Mouse (Mus musculus): ENCODE results near the gene Cp.
A peak's percentile ranks its signal among the peaks of the same experiment; 100 is the strongest.
"Not testable (repeated sequence)": the region's sequence is repeated elsewhere in the genome, so short reads cannot be mapped to it uniquely, and the experiment has no call there.

The Cp gene

GRCm38 (mm10) chr3:19956885-19957284, at the start of gene Cp:
Cp (plus strand) TSS chr3:19957054.
- DNase-seq (ENCODE audit: low spot score): no peak

GRCm38 (mm10) chr3:19948552-19948951, 8.3 kb upstream of the Cp start:
- no peak for DNase-seq (ENCODE audit: low spot score)

GRCm38 (mm10) chr3:19949401-19949800, 7.5 kb upstream of the Cp start:
- DNase-seq (ENCODE audit: low spot score): not testable (repeated sequence)

GRCm38 (mm10) chr3:19953425-19953824, 3.4 kb upstream of the Cp start:
- DNase-seq (ENCODE audit: low spot score): no peak

DNA sequence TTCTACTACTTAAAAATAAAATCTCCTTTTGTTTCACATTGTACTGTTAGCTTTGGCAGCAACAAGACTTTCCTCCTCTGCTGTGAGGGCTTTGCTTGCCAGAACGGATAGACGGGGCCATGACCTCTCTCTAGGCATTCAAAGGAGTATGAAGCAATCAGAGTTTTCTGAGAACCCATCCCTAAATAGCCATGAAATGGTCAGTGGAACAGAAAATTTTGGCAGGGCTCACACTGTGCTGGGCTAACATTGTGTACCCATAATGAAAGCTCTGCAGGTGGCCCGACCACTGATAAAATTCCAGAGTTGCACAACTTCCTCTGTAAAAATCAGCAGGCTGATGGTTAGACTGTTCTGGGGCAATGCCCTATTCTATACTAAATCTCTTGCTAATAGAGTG, 3.0 kb upstream of the Cp start:
- peak; percentile 3 for DNase-seq (ENCODE audit: low spot score)

DNA sequence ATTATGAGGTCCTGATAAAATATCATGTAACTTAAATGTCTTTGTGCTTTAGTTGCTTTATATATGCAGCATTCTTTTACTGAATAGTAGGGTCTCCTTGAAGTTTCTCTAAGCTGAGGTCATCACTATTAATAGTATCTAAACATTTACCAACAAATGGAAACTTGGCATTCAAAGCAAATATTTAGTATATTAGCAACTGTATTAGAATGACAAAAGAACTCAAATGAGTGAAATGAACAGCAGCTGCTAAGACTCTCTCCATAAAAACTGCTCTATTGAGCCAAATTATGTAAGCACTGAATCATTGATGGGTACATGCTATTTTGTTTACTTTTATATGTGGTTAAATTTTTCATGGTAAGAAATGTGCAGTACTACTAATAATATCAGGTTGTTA, 1.2 kb downstream of the Cp start:
- no peak for DNase-seq (ENCODE audit: low spot score)

DNA sequence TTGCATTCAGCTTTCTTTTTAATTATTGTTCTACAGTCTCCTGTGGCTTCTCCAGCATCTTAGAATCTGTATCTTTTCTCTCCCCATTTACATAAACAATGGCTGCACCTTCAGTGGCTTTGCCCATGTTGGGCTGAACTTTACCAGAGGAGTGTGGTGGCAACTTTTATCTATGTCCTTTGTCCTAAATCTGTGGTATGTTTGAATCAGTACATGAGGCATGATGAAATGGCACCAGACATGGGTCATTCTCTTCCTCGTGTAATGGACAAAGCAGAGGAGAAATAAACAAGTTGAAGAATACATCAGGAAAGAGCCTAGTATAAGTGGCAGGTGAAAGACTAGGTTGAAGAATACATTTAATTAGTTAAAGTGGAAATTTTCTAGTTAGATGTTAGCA, 2.1 kb downstream of the Cp start:
- no peak for DNase-seq (ENCODE audit: low spot score)

DNA sequence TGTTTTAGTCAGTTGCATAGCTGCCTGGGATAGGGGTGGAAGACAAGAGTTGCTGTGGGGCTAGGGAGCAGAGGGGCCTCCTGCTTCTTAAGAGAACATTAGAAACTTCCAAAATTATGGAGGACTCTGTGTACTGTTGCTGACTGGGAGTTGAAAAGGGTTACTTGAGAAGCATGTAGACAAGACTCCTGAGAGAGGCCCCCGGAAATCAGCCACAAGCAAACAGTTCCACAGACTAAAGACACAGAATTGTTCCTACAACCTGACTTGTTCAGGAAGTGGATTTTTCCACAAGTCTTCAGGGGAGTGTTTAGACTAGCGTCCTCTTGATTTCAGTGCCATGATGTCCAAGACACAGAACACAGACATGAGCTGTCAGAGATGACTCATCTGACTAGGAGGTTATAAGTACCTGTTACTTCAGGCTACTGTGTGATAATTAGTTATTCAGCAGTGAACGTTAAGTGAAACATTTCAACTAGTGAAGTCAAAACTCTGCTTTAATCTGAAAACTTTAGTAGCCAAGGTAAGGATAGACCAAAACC, 3.8 kb downstream of the Cp start:
- DNase-seq (ENCODE audit: low spot score): no peak

- DNase-seq (ENCODE audit: low spot score): no peak
These were observed 4.5 kb downstream of the Cp start for GRCm38 (mm10) chr3:19961341-19961740.

DNA sequence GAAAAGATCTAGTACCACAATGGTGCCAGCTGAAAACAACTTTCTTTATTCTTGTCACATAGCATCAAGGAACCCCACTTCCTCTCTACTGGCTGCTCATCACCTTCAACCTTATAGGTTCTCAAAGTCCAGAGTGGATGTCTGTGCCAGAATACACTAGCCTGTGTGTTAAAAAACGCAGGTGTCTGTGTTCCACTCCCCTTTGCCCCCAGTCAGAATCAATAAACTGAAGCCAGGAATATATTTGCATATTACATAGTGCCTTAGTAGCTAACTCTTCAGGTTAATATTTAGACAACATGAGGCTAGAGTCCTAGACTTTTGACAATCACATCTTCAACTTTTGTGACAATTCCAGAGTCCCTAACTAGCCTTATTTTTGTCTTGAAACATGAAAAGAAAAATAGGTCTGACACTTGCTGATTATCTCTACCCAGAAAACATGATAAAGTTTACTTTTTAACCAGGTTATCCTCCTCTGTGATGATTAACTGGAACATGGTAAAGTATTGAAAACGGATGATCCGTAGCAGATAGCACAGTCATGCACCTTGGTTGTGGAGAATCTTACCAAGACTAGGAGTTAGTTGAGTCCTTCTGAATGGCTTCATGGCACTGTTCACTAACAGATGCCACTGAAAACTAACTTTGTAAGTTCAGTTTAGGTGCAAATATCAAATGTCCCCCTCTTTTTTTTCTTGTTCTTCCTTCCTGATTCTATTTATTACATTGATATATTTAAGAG, 6.1 kb downstream of the Cp start:
- DNase-seq (ENCODE audit: low spot score): no peak

DNA sequence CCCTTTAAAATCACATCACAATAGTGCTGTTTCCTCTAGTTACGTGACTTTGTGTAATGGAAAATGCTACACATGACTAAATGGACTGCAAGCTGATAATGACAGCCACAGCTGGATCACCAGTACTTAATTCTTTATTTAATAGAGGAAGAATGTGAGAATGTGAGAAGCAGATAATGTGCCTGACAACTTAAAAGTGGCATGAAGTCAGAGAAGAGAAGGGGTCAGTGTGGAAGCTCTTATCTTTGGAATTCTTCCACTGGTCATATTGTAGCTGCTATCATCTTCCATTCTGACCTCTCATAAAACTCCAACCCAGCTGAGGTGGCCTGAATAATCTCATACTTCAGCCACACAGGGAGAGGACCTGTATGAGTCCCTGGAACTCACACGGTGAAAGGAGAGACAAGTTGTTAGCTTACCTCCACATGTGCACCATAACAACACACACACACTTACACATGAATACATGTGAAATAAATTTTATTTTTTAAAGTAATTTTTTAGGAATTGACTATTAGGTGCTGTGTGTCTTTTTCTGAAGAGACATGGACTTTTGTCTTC, 7.9 kb downstream of the Cp start:
- no peak for DNase-seq (ENCODE audit: low spot score)

DNA sequence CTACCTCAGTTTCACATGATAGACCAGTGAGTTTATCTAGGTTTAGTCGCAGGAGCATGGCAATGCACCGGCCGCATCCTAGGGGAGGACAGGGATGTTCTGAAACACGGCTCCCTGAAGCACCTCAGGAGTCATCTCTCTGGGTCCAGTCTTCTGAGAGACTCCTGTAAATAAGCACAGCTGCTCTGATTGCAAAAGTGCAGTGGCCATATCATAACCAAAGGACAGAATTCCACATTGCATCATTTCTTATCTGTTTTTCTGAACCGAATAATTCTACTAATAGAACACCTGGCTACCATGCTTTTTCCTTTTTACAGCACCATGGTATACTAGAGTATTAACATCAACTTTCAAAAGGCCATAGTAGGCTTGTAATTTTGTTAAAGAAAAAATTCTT, 8.4 kb downstream of the Cp start:
- DNase-seq (ENCODE audit: low spot score): no peak

GRCm38 (mm10) chr3:19966072-19966471, 9.2 kb downstream of the Cp start:
- no peak for DNase-seq (ENCODE audit: low spot score)

- DNase-seq (ENCODE audit: low spot score): no peak
These were observed 21.6 kb downstream of the Cp start for GRCm38 (mm10) chr3:19978474-19978873.

GRCm38 (mm10) chr3:19981156-19981555, 24.3 kb downstream of the Cp start:
- no peak for DNase-seq (ENCODE audit: low spot score)

GRCm38 (mm10) chr3:19982846-19983245, 26.0 kb downstream of the Cp start:
- DNase-seq (ENCODE audit: low spot score): no peak

- no peak for DNase-seq (ENCODE audit: low spot score)
These were observed 29.3 kb downstream of the Cp start for GRCm38 (mm10) chr3:19986123-19986522.

DNA sequence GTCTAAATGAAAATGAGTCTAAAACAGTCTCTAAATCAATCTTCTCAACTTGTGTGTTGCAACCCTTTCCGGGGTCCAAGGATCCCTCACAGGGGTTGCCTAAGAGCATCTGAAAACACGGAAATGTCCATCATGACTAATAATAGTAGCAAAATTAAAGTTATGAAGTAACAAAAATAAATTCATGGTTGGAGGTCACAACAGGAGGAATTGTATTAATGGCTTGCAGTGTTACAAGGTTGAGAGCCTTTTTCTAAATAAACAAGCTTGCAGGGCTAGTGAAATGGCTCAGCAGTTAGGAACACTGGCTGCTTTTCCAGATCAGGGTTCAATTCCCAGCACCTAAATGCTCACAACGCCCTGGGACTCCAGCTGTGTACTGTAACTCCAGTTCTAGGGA, 33.2 kb downstream of the Cp start:
- DNase-seq (ENCODE audit: low spot score): no peak

GRCm38 (mm10) chr3:19992388-19992787, 35.5 kb downstream of the Cp start:
- DNase-seq (ENCODE audit: low spot score): no peak

DNA sequence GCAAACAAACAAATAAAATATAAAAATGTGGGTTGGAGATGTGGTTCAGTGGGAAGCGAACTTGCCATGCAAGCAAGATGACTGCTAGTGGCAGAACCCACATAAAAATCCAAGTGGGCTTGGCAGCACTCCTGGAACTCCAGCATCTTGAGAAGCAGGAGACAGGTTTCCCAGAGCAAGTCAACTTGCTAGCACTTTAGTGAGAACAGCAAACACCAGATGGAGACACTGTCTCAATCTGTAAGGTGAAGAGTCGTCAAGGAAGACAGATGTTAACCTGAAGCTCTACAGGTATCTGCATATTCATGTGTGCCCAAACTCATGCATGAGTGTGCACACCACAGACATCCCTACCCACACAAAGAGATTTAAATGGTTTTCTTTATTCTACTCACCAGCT, 42.7 kb downstream of the Cp start:
- no peak for DNase-seq (ENCODE audit: low spot score)

- DNase-seq (ENCODE audit: low spot score): no peak
These were observed 44.0 kb downstream of the Cp start for GRCm38 (mm10) chr3:20000806-20001205.

- no peak for DNase-seq (ENCODE audit: low spot score)
These were observed 45.9 kb downstream of the Cp start for GRCm38 (mm10) chr3:20002786-20003185.

- DNase-seq (ENCODE audit: low spot score): no peak
These were observed 47.6 kb downstream of the Cp start for GRCm38 (mm10) chr3:20004422-20004821.

GRCm38 (mm10) chr3:20005611-20006010, 48.8 kb downstream of the Cp start:
- DNase-seq (ENCODE audit: low spot score): no peak
